Mouse (Mus musculus): ENCODE data around the gene Selplg.
A peak's percentile ranks its signal among the peaks of the same experiment; 100 is the strongest.

GRCm38 (mm10) chr5:113772450-113772895 is 60.0 kb downstream of the Selplg start, which contains the start of the genes Sart3 and Iscu:
- TF ChIP-seq POLR2AphosphoS2 (IDR thresholded peaks at IDR 0.05; ENCODE audit: insufficient read length, low read depth), result peak; percentile 51
- peak; percentile 80 for TF ChIP-seq POLR2A (IDR thresholded peaks at IDR 0.05; ENCODE audit: insufficient read length, low read depth)
- peak; percentile 96 for TF ChIP-seq E2F4 (IDR thresholded peaks at IDR 0.05; ENCODE audit: insufficient read depth)
- TF ChIP-seq SRF (IDR thresholded peaks at IDR 0.05; ENCODE audit: control insufficient read depth, insufficient read length, low read depth), result peak; percentile 85
- no peak for TF ChIP-seq USF1 (IDR thresholded peaks at IDR 0.05; ENCODE audit: low read depth)

All from myocyte (in vitro differentiated cells).